Mouse (Mus musculus): ENCODE results near the gene Olfr1414. TPM values are rescaled to one million over a fixed set of nuclear protein-coding genes. Genes with fewer than 3 reads are reported as not detected.
"Not testable (repeated sequence)": the region's sequence is repeated elsewhere in the genome, so short reads cannot be mapped to it uniquely, and the experiment has no call there.

Olfr1414 gene
- not detected in 2 replicates for polyA plus RNA-seq (2012; ENCODE audit: insufficient read depth, insufficient read length, low replicate concordance, missing spikeins)

- WGBS: 81% methylated on average over 3 of the region's 3 CpGs
- peaks cover 10% of the 10 kb centered on the region for H3K4me1 ChIP-seq (ENCODE audit: control insufficient read depth, insufficient read depth, low read length)
- no peak within 1 kb of the TSS for H3K27ac ChIP-seq (ENCODE audit: insufficient read depth, low read depth, low read length)
- TF ChIP-seq POLR2A (IDR thresholded peaks at IDR 0.05; ENCODE audit: insufficient read depth, low read depth, low read length): no peak
- H3K4me3 ChIP-seq (ENCODE audit: insufficient read depth, low read depth, low read length): no peak within 1 kb of the TSS
Measured at GRCm38 (mm10) chr1:92518561-92518960, at the start of gene Olfr1414. Gene Olfr1414 (minus strand): TSS chr1:92518661.

- no peak overlapping the region for H3K27ac ChIP-seq (ENCODE audit: insufficient read depth, low read depth, low read length)
- TF ChIP-seq POLR2A (IDR thresholded peaks at IDR 0.05; ENCODE audit: insufficient read depth, low read depth, low read length): no peak
- 66% methylated on average over 2 of the region's 2 CpGs for WGBS
- no peaks in the 10 kb centered on the region for H3K4me1 ChIP-seq (ENCODE audit: control insufficient read depth, insufficient read depth, low read length)
- no peak overlapping the region for H3K4me3 ChIP-seq (ENCODE audit: insufficient read depth, low read depth, low read length)
Measured at GRCm38 (mm10) chr1:92545929-92546328, 27.5 kb upstream of the Olfr1414 start.

GRCm38 (mm10) chr1:92539071-92539470, 20.6 kb upstream of the Olfr1414 start:
- Histone ChIP-seq H3K4me3 (ENCODE audit: insufficient read depth, low read depth, low read length) (no peak overlapping the region), H3K4me1 (ENCODE audit: control insufficient read depth, insufficient read depth, low read length) (no peaks in the 10 kb centered on the region), H3K27ac (ENCODE audit: insufficient read depth, low read depth, low read length) (no peak overlapping the region)
- 19% methylated on average over 2 of the region's 2 CpGs for WGBS
- no peak for TF ChIP-seq CTCF (IDR thresholded peaks at IDR 0.05; ENCODE audit: insufficient read depth, low read depth, low read length)
- no peak for TF ChIP-seq POLR2A (IDR thresholded peaks at IDR 0.05; ENCODE audit: insufficient read depth, low read depth, low read length)

GRCm38 (mm10) chr1:92536972-92537371, 18.5 kb upstream of the Olfr1414 start:
- H3K4me1 ChIP-seq (ENCODE audit: control insufficient read depth, insufficient read depth, low read length): no peaks in the 10 kb centered on the region
- TF ChIP-seq POLR2A (IDR thresholded peaks at IDR 0.05; ENCODE audit: insufficient read depth, low read depth, low read length) (no peak), CTCF (IDR thresholded peaks at IDR 0.05; ENCODE audit: insufficient read depth, low read depth, low read length) (no peak)
- WGBS: 59% methylated on average over 5 of the region's 5 CpGs

DNA sequence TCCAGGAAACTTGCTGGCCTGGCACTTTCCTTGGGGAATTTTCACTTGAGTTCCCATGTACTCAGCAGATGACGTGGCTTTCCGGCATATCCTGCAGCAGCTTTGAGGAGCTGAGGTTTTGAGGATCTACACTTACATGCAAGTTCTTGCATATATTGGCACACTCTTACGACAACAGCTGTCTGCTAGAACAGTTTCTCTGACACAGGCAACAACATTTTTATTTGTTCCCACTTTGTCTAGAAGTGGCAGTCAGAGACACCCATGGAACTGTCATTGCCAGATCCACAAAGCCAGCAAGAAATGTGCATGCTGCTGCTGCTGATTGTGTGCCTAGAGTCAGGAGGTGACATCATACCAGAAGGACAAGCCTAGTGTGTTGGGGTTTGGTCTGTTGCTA, 5.3 kb upstream of the Olfr1414 start:
- no peak overlapping the region for H3K4me3 ChIP-seq (ENCODE audit: insufficient read depth, low read depth, low read length)
- H3K27ac ChIP-seq (ENCODE audit: insufficient read depth, low read depth, low read length): no peak overlapping the region
- WGBS: 85% methylated on average over 3 of the region's 3 CpGs
- 0 out of 2 replicates have a peak, but pooled peaks cover 2% of the 10 kb centered on the region for H3K4me1 ChIP-seq (ENCODE audit: control insufficient read depth, insufficient read depth, low read length)
- TF ChIP-seq POLR2A (IDR thresholded peaks at IDR 0.05; ENCODE audit: insufficient read depth, low read depth, low read length): no peak
- TF ChIP-seq CTCF (IDR thresholded peaks at IDR 0.05; ENCODE audit: insufficient read depth, low read depth, low read length): no peak

More at GRCm38 (mm10) chr1:92536972-92537371, 18.5 kb upstream of the Olfr1414 start:
- Histone ChIP-seq H3K27ac (ENCODE audit: insufficient read depth, low read depth, low read length) (no peak overlapping the region), H3K4me3 (ENCODE audit: insufficient read depth, low read depth, low read length) (no peak overlapping the region)

DNA sequence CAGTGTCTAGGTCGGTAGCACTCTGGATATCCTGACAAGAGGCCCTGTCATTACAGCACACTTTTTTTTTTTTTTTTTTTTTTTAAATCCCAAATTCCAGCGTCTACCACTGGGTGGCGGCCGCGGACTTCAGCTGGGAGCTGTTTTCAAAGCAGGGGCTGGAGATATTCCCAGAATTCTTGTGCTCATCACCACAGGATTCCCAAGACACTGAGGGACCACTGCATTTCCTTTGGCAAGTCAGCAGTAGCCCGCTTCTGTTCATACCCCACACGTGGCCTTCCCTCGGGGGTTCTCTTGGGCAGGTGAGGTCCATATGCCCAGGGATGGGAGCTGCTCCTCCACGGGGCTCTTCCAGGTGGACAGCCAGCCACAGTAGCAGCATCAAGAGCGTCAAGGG, 2.9 kb upstream of the Olfr1414 start:
- H3K27ac ChIP-seq (ENCODE audit: insufficient read depth, low read depth, low read length): no peak overlapping the region
- H3K4me3 ChIP-seq (ENCODE audit: insufficient read depth, low read depth, low read length): no peak overlapping the region
- peaks cover 10% of the 10 kb centered on the region for H3K4me1 ChIP-seq (ENCODE audit: control insufficient read depth, insufficient read depth, low read length)
- TF ChIP-seq POLR2A (IDR thresholded peaks at IDR 0.05; ENCODE audit: insufficient read depth, low read depth, low read length): no peak
- peak; percentile 56 for TF ChIP-seq CTCF (IDR thresholded peaks at IDR 0.05; ENCODE audit: insufficient read depth, low read depth, low read length)
- WGBS: 17% methylated on average over 10 of the region's 10 CpGs

- no peak overlapping the region for H3K4me3 ChIP-seq (ENCODE audit: insufficient read depth, low read depth, low read length)
- H3K27ac ChIP-seq (ENCODE audit: insufficient read depth, low read depth, low read length): no peak overlapping the region
- TF ChIP-seq CTCF (IDR thresholded peaks at IDR 0.05; ENCODE audit: insufficient read depth, low read depth, low read length) (no peak), POLR2A (IDR thresholded peaks at IDR 0.05; ENCODE audit: insufficient read depth, low read depth, low read length) (no peak)
- 87% methylated on average over 6 of the region's 6 CpGs for WGBS
- H3K4me1 ChIP-seq (ENCODE audit: control insufficient read depth, insufficient read depth, low read length): peaks cover 10% of the 10 kb centered on the region
Measured at GRCm38 (mm10) chr1:92519046-92519445, 585 bp upstream of the Olfr1414 start.

- H3K4me3 ChIP-seq (ENCODE audit: insufficient read depth, low read depth, low read length): no peak overlapping the region
- 85% methylated on average over 11 of the region's 11 CpGs for WGBS
- H3K4me1 ChIP-seq (ENCODE audit: control insufficient read depth, insufficient read depth, low read length): peaks cover 8% of the 10 kb centered on the region
- no peak for TF ChIP-seq CTCF (IDR thresholded peaks at IDR 0.05; ENCODE audit: insufficient read depth, low read depth, low read length)
- H3K27ac ChIP-seq (ENCODE audit: insufficient read depth, low read depth, low read length): no peak overlapping the region
Measured at GRCm38 (mm10) chr1:92515390-92515789, 3.1 kb downstream of the Olfr1414 start.

- H3K4me1 ChIP-seq (ENCODE audit: control insufficient read depth, insufficient read depth, low read length); H3K27ac ChIP-seq (ENCODE audit: insufficient read depth, low read depth, low read length); H3K4me3 ChIP-seq (ENCODE audit: insufficient read depth, low read depth, low read length): not testable (repeated sequence)
- WGBS: 88% methylated on average over 5 of the region's 5 CpGs
Measured at GRCm38 (mm10) chr1:92511646-92512045, 6.8 kb downstream of the Olfr1414 start.

DNA sequence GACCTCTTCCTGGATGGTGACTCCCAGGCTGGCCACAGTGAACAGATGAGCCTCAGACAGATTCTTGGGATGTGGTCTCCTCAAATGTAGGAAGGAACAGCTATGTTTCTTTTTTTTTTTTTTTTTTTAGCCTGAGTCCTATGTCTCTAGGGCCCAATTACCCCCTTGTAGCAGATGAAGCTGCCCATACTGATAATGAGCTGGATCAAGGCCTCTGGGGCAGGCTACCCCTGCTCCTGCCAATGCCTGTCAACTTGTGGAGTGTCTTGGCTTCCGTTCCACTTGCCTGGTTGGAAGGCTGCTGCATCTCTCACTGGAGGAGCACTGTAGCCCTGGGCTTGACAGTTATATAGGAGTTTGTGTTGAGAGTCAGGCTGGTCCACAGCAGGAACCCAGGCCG, 22.5 kb downstream of the Olfr1414 start, which contains the start of gene Olfr1415:
TSS of gene Olfr1415 (minus strand) at position 101 of the 400 bp plus-strand sequence.
- TF ChIP-seq CTCF (IDR thresholded peaks at IDR 0.05; ENCODE audit: insufficient read depth, low read depth, low read length): no peak
- TF ChIP-seq POLR2A (IDR thresholded peaks at IDR 0.05; ENCODE audit: insufficient read depth, low read depth, low read length): no peak
- no peak within 1 kb of the TSS for H3K27ac ChIP-seq (ENCODE audit: insufficient read depth, low read depth, low read length)
- H3K4me1 ChIP-seq (ENCODE audit: control insufficient read depth, insufficient read depth, low read length): no peaks in the 10 kb centered on the region
- no peak within 1 kb of the TSS for H3K4me3 ChIP-seq (ENCODE audit: insufficient read depth, low read depth, low read length)
- WGBS: 76% methylated on average over 2 of the region's 2 CpGs
